Comparison of ENCODE assay signal across 9 mouse cellular contexts in genomic region chr4:150264903-150265302, GRCm38 (mm10). TPM values are rescaled to one million over a fixed set of nuclear protein-coding genes. Genes with fewer than 3 reads are reported as not detected.
DNase-seq lines count a peak whose midpoint lies in the region; ATAC-seq and TF ChIP-seq lines count a peak whose summit lies in the region.
"Had no signal": no experiment of that assay in that cellular context is flagged by ENCODE, and none has a peak within 500 bp of the region (broad histone marks: within the 10 kb centered on the region; RNA-seq: fewer than 3 reads in every experiment).

No protein-coding gene starts in this region.

- WGBS in intestine, postnatal 0 days = 59% methylated on average over 7 of the region's 7 CpGs
- WGBS in intestine, embryonic 16.5 days = 55% methylated on average over 7 of the region's 7 CpGs
- 45% methylated on average over 7 of the region's 7 CpGs for WGBS in lung, adult 2 months

- no peaks in the 10 kb centered on the region for H3K9me3 ChIP-seq in intestine, postnatal 0 days (ENCODE audit: control insufficient read depth)
- H3K9me3 ChIP-seq in intestine, embryonic 16.5 days (ENCODE audit: control insufficient read depth, low read length) = no peaks in the 10 kb centered on the region
- H3K9me3 ChIP-seq in ES-Bruce4 (replicated peaks; ENCODE audit: control insufficient read depth, insufficient read depth, low read length, poor library complexity, severe bottlenecking) = no peaks in the 10 kb centered on the region

- no peaks in the 10 kb centered on the region for H3K36me3 ChIP-seq in intestine, postnatal 0 days (ENCODE audit: control insufficient read depth, insufficient read depth)
- no peaks in the 10 kb centered on the region for H3K36me3 ChIP-seq in intestine, embryonic 16.5 days (ENCODE audit: control insufficient read depth, insufficient read depth, low read length)
- H3K36me3 ChIP-seq in ES-Bruce4 (ENCODE audit: control insufficient read depth, insufficient read depth, low read length, poor library complexity, severe bottlenecking) = no peaks in the 10 kb centered on the region

- DNase-seq in lung, adult 2 months = no peak
- no peak for DNase-seq in frontal cortex, postnatal 25 days (ENCODE audit: low spot score in 2 of 2)
- no peak for DNase-seq in urinary bladder, adult 2 months (ENCODE audit: low spot score)
- DNase-seq: layer of hippocampus, adult 9-11 months had no signal

- H3K4me3 ChIP-seq in intestine, postnatal 0 days (ENCODE audit: low read depth, low read length) = no peak overlapping the region
- H3K4me3 ChIP-seq in intestine, embryonic 16.5 days (ENCODE audit: low read length) = no peak overlapping the region
- no peak overlapping the region for H3K4me3 ChIP-seq in ES-Bruce4 (ENCODE audit: low read depth, low read length)
- no peak overlapping the region for H3K4me3 ChIP-seq in cortical plate, adult 2 months (ENCODE audit: insufficient read depth, low read length)
- no peak overlapping the region for H3K4me3 ChIP-seq in lung, adult 2 months (replicated peaks; ENCODE audit: extremely low read depth, low read depth, low read length)

- H3K27ac ChIP-seq in intestine, postnatal 0 days (ENCODE audit: low read depth, low read length) = no peak overlapping the region
- H3K27ac ChIP-seq in intestine, embryonic 16.5 days (ENCODE audit: low read length) = no peak overlapping the region
- H3K27ac ChIP-seq in ES-Bruce4 (ENCODE audit: insufficient read depth, low read length) = peak overlapping the region; percentile 33
- H3K27ac ChIP-seq in cortical plate, adult 2 months (ENCODE audit: insufficient read depth, low read length) = no peak overlapping the region

- no peak overlapping the region for H3K4me2 ChIP-seq in intestine, postnatal 0 days (replicated peaks; ENCODE audit: low read depth)
- H3K4me2 ChIP-seq in intestine, embryonic 16.5 days (ENCODE audit: low read depth, low read length) = no peak overlapping the region

- no peak for TF ChIP-seq EP300 in ES-Bruce4 (IDR thresholded peaks at IDR 0.05; ENCODE audit: insufficient read depth, low read depth, low read length)

- ATAC-seq in intestine, postnatal 0 days = no peak
- no peak for ATAC-seq in intestine, embryonic 16.5 days
- no peak for ATAC-seq in frontal cortex, adult (ENCODE audit: low TSS enrichment)

- no peaks in the 10 kb centered on the region for H3K27me3 ChIP-seq in intestine, postnatal 0 days (replicated peaks; ENCODE audit: control insufficient read depth, insufficient read depth, low read length)
- no peaks in the 10 kb centered on the region for H3K27me3 ChIP-seq in intestine, embryonic 16.5 days (replicated peaks; ENCODE audit: control insufficient read depth, insufficient read depth, low read length)
- H3K27me3 ChIP-seq in ES-Bruce4 (ENCODE audit: control insufficient read depth, insufficient read depth, low read length, poor library complexity, severe bottlenecking) = no peaks in the 10 kb centered on the region

- no peak for TF ChIP-seq POLR2A in ES-Bruce4 (IDR thresholded peaks at IDR 0.05; ENCODE audit: insufficient read depth, low read length)
- no peak for TF ChIP-seq POLR2A in cortical plate, adult 2 months (IDR thresholded peaks at IDR 0.05; ENCODE audit: extremely low read depth, insufficient read depth, low read length)
- TF ChIP-seq POLR2A in lung, adult 2 months (IDR thresholded peaks at IDR 0.05; ENCODE audit: borderline replicate concordance, extremely low read depth, low read depth, low read length) = no peak

- H3K4me1 ChIP-seq in intestine, postnatal 0 days (replicated peaks; ENCODE audit: control insufficient read depth, insufficient read depth, low read length) = peaks cover 5% of the 10 kb centered on the region; the same call in 1 of the 2 replicates
- H3K4me1 ChIP-seq in intestine, embryonic 16.5 days (ENCODE audit: control insufficient read depth, insufficient read depth, low read length) = peaks cover 11% of the 10 kb centered on the region
- H3K4me1 ChIP-seq in ES-Bruce4 (ENCODE audit: control insufficient read depth, insufficient read depth, low read length) = peaks cover 8% of the 10 kb centered on the region
- no peaks in the 10 kb centered on the region; the same call in 1 of the 2 replicates for H3K4me1 ChIP-seq in cortical plate, adult 2 months (ENCODE audit: control insufficient read depth, insufficient read depth, low read length)
- H3K4me1 ChIP-seq in lung, adult 2 months (ENCODE audit: control insufficient read depth, insufficient read depth, low read length) = no peaks in the 10 kb centered on the region

- H3K9ac ChIP-seq in intestine, postnatal 0 days (ENCODE audit: low read depth, low read length) = no peak overlapping the region
- no peak overlapping the region for H3K9ac ChIP-seq in intestine, embryonic 16.5 days (ENCODE audit: low read depth, low read length)
- H3K9ac ChIP-seq in ES-Bruce4 (ENCODE audit: low read depth, poor library complexity, severe bottlenecking) = no peak overlapping the region

- TF ChIP-seq CTCF in intestine, postnatal 0 days (IDR thresholded peaks at IDR 0.05; ENCODE audit: low read depth) = peak; percentile 70
- peak; percentile 51 for TF ChIP-seq CTCF in ES-Bruce4 (IDR thresholded peaks at IDR 0.05; ENCODE audit: low read depth, low read length)
- peak; percentile 37; the same call in 1 of the 2 replicates for TF ChIP-seq CTCF in cortical plate, adult 2 months (IDR thresholded peaks at IDR 0.05; ENCODE audit: extremely low read depth, insufficient read depth, low read length)
- TF ChIP-seq CTCF in lung, adult 2 months (IDR thresholded peaks at IDR 0.05; ENCODE audit: insufficient read depth, low read length) = peak; percentile 49

RNA-seq across cellular contexts. Expression of gene Rere, which starts 16.5 kb away (rescaled TPM):
- polyA plus RNA-seq in intestine, postnatal 0 days (2015; fragmentation: Nextera tagmentation; extraction: Ambion mirVana) = 20.7 and 22.4 TPM in 2 replicates
- polyA plus RNA-seq in intestine, embryonic 16.5 days (2015; fragmentation: Nextera tagmentation; extraction: Ambion mirVana) = 20.0 and 22.2 TPM in 2 replicates
- 77.3 and 93.6 TPM in 2 replicates for polyA plus RNA-seq in ES-Bruce4 (2011; ENCODE audit: insufficient read depth, insufficient read length, low read depth, missing spikeins)
- 44.2 and 50.5 TPM in 2 replicates for polyA plus RNA-seq in cortical plate, adult 2 months (2012; rRNA removed)
- 36.0 and 42.0 TPM in 2 replicates for polyA plus RNA-seq in lung, adult 2 months (2012; rRNA removed)
- 30.0 and 66.3 TPM in 2 replicates for polyA plus RNA-seq in urinary bladder, adult 2 months (2012; rRNA removed)

RNA-seq across cellular contexts. Expression of gene Eno1, which starts 28.4 kb away (rescaled TPM):
- 644 and 733 TPM in 2 replicates for polyA plus RNA-seq in intestine, postnatal 0 days (2015; fragmentation: Nextera tagmentation; extraction: Ambion mirVana)
- 1,882 and 2,067 TPM in 2 replicates for polyA plus RNA-seq in intestine, embryonic 16.5 days (2015; fragmentation: Nextera tagmentation; extraction: Ambion mirVana)
- polyA plus RNA-seq in ES-Bruce4 (2011; ENCODE audit: insufficient read depth, insufficient read length, low read depth, missing spikeins) = 1,323 and 1,403 TPM in 2 replicates
- 902 and 906 TPM in 2 replicates for polyA plus RNA-seq in cortical plate, adult 2 months (2012; rRNA removed)
- 90.4 and 220 TPM in 2 replicates for polyA plus RNA-seq in lung, adult 2 months (2012; rRNA removed)
- polyA plus RNA-seq in urinary bladder, adult 2 months (2012; rRNA removed) = 340 and 364 TPM in 2 replicates
